Mouse (Mus musculus): ENCODE data around the gene Cfap52.

- no peak for TF ChIP-seq CTCF (IDR thresholded peaks at IDR 0.05)
- TF ChIP-seq EP300 (IDR thresholded peaks at IDR 0.05) = no peak
These were observed 18.1 kb upstream of the Cfap52 start for GRCm38 (mm10) chr11:67983564-67983963.

All from lung, postnatal 0 days (tissue).